Mouse (Mus musculus) liver, adult 2 months (tissue): ENCODE data around the gene Wfdc1. TPM values are rescaled to one million over a fixed set of nuclear protein-coding genes. Genes with fewer than 3 reads are reported as not detected.

ENCODE experiments used
- DNase-seq: peaks from one replicate; pipeline ENCODE4 v3.0.0-alpha.2; 2011; ENCODE audit warnings: low read depth, low spot score; ENCODE audit errors: extremely low read depth
- H3K27ac ChIP-seq: fragments of 200-500 bp; replicated peaks from 2 replicates; pipeline ENCODE4 v1.5.1; 2012; ENCODE audit warnings: low read depth, mild to moderate bottlenecking, control low read depth, inconsistent platforms, low read length; ENCODE audit not compliant: insufficient read depth
- H3K27me3 ChIP-seq: fragments of 200-500 bp; 2 replicates; pipeline ENCODE4 v1.6.1; 2012; ENCODE audit warnings: mild to moderate bottlenecking, moderate library complexity, low read length, inconsistent platforms; ENCODE audit not compliant: control insufficient read depth, insufficient read depth
- H3K36me3 ChIP-seq: fragments of 200-500 bp; 2 replicates; pipeline ENCODE4 v1.6.1; 2012; ENCODE audit warnings: low read length, inconsistent platforms; ENCODE audit not compliant: control insufficient read depth, insufficient read depth
- H3K4me1 ChIP-seq: fragments of 200-500 bp; 2 replicates; pipeline ENCODE4 v1.6.1; 2011; ENCODE audit warnings: low read length; ENCODE audit not compliant: control insufficient read depth, insufficient read depth
- H3K4me3 ChIP-seq: fragments of 200-500 bp; 2 replicates; pipeline ENCODE4 v1.5.1; 2011; ENCODE audit warnings: low read depth, mild to moderate bottlenecking, control low read depth, low read length, moderate library complexity; ENCODE audit not compliant: insufficient read depth
- H3K79me2 ChIP-seq: fragments of 200-500 bp; 2 replicates; pipeline ENCODE4 v1.6.1; 2012; ENCODE audit warnings: inconsistent platforms, mild to moderate bottlenecking, low read length, moderate library complexity; ENCODE audit not compliant: control insufficient read depth, insufficient read depth
- H3K9ac ChIP-seq: fragments of 200-500 bp; 2 replicates; pipeline ENCODE4 v1.6.1; 2012; ENCODE audit warnings: low read depth, mild to moderate bottlenecking, control low read depth, inconsistent platforms, low read length
- CTCF ChIP-seq: fragments of 200-500 bp; IDR thresholded peaks from 2 replicates; pipeline ENCODE4 v1.5.1; 2011; ENCODE audit warnings: low read depth, low read length, control low read depth
- POLR2A ChIP-seq: fragments of 200-500 bp; IDR thresholded peaks from 2 replicates; pipeline ENCODE4 v1.6.1; 2011; ENCODE audit warnings: low read length, control low read depth; ENCODE audit not compliant: insufficient read depth; ENCODE audit errors: extremely low read depth
- WGBS: fragments of 180-500 bp; shearing (Covaris S2); methylation state at CpG from one replicate; pipeline ENCODE4 v1.1.7; 2018; 5-methylcytosine and 5-hydroxymethylcytosine counted together
- polyA plus RNA-seq: library from polyadenylated mRNA; depleted of rRNA; stranded (reverse); fragments of >200 nt; gene quantifications from 2 replicates; pipeline ENCODE4 v1.2.3, GENCODE M21; 2012
- total RNA-seq: library from RNA; depleted of rRNA; stranded (reverse); fragments of >200 nt; gene quantifications from 2 replicates; pipeline ENCODE4 v1.2.3, GENCODE M21; 2014

Wfdc1 gene
- total and polyA plus RNA-seq, 2 experiments: 6.6 to 11.8 TPM

- WGBS: 59% methylated on average over 9 of the region's 9 CpGs
- Histone ChIP-seq H3K4me1 (no peaks in the 10 kb centered on the region), H3K4me3 (no peak overlapping the region), H3K79me2 (no peaks in the 10 kb centered on the region), H3K27ac (no peak overlapping the region), H3K36me3 (no peaks in the 10 kb centered on the region), H3K9ac (no peak overlapping the region), H3K27me3 (no peaks in the 10 kb centered on the region)
- DNase-seq: no peak
- TF ChIP-seq POLR2A (no peak), CTCF (no peak)
Observed at GRCm38 (mm10) chr8:119668447-119668846, 2.3 kb downstream of the Wfdc1 start.

- no peaks in the 10 kb centered on the region for H3K27me3 ChIP-seq
- H3K4me1 ChIP-seq: no peaks in the 10 kb centered on the region
- no peaks in the 10 kb centered on the region for H3K36me3 ChIP-seq
- TF ChIP-seq CTCF (peak; percentile 70), POLR2A (no peak)
- H3K79me2 ChIP-seq: no peaks in the 10 kb centered on the region
- DNase-seq: no peak
- no peak overlapping the region for H3K27ac ChIP-seq
- 37% methylated on average over 12 of the region's 12 CpGs for WGBS
- no peak overlapping the region for H3K4me3 ChIP-seq
- H3K9ac ChIP-seq: no peak overlapping the region
Observed at GRCm38 (mm10) chr8:119669284-119669683, 3.1 kb downstream of the Wfdc1 start.

GRCm38 (mm10) chr8:119670419-119671091, 4.4 kb downstream of the Wfdc1 start:
- no peaks in the 10 kb centered on the region for H3K79me2 ChIP-seq
- no peaks in the 10 kb centered on the region for H3K27me3 ChIP-seq
- H3K4me3 ChIP-seq: no peak overlapping the region
- H3K27ac ChIP-seq: no peak overlapping the region
- WGBS: 17% methylated on average over 16 of the region's 16 CpGs
- H3K4me1 ChIP-seq: no peaks in the 10 kb centered on the region
- 0 out of 2 replicates have a peak overlapping the region, but pooled peaks have one; percentile 10 for H3K9ac ChIP-seq
- no peak for TF ChIP-seq CTCF
- no peak for TF ChIP-seq POLR2A
- no peak for DNase-seq
- H3K36me3 ChIP-seq: no peaks in the 10 kb centered on the region

GRCm38 (mm10) chr8:119673976-119674555, 7.9 kb downstream of the Wfdc1 start:
- Histone ChIP-seq H3K27me3 (no peaks in the 10 kb centered on the region), H3K4me3 (no peak overlapping the region), H3K27ac (no peak overlapping the region), H3K9ac (no peak overlapping the region), H3K79me2 (no peaks in the 10 kb centered on the region), H3K36me3 (no peaks in the 10 kb centered on the region), H3K4me1 (no peaks in the 10 kb centered on the region; the same call in 1 of the 2 replicates)
- TF ChIP-seq CTCF: peak; percentile 10; the same call in 1 of the 2 replicates
- no peak for TF ChIP-seq POLR2A
- no peak for DNase-seq
- WGBS: 80% methylated on average over 11 of the region's 11 CpGs

- Histone ChIP-seq H3K4me1 (no peaks in the 10 kb centered on the region; the same call in 1 of the 2 replicates), H3K27me3 (no peaks in the 10 kb centered on the region), H3K79me2 (no peaks in the 10 kb centered on the region), H3K9ac (no peak overlapping the region), H3K27ac (no peak overlapping the region), H3K4me3 (no peak overlapping the region), H3K36me3 (no peaks in the 10 kb centered on the region)
- DNase-seq: no peak
- 80% methylated on average over 5 of the region's 5 CpGs for whole genome bisulfite sequencing
- TF ChIP-seq POLR2A (no peak), CTCF (no peak)
Observed at GRCm38 (mm10) chr8:119675457-119675856, 9.3 kb downstream of the Wfdc1 start.

GRCm38 (mm10) chr8:119676389-119676788, 10.2 kb downstream of the Wfdc1 start:
- Histone ChIP-seq H3K9ac (no peak overlapping the region), H3K36me3 (no peaks in the 10 kb centered on the region), H3K4me3 (no peak overlapping the region), H3K79me2 (no peaks in the 10 kb centered on the region), H3K27ac (no peak overlapping the region), H3K27me3 (no peaks in the 10 kb centered on the region), H3K4me1 (no peaks in the 10 kb centered on the region; the same call in 1 of the 2 replicates)
- 10% methylated on average over 8 of the region's 8 CpGs for WGBS
- peak; percentile 97 for TF ChIP-seq CTCF
- TF ChIP-seq POLR2A: no peak
- DNase-seq: peak; percentile 66
